Mouse (Mus musculus) spleen, postnatal 10 days (tissue): ENCODE measurements around the gene Smc3.
"Not testable (repeated sequence)": the region's sequence is repeated elsewhere in the genome, so short reads cannot be mapped to it uniquely, and the experiment has no call there.

ENCODE experiments used
- DNase-seq, 2 experiments: peaks; one replicate each; pipeline ENCODE4 v3.0.0; 2021 to 2022; ENCODE audit warnings: low spot score in 2 of 2

Smc3 gene

DNA sequence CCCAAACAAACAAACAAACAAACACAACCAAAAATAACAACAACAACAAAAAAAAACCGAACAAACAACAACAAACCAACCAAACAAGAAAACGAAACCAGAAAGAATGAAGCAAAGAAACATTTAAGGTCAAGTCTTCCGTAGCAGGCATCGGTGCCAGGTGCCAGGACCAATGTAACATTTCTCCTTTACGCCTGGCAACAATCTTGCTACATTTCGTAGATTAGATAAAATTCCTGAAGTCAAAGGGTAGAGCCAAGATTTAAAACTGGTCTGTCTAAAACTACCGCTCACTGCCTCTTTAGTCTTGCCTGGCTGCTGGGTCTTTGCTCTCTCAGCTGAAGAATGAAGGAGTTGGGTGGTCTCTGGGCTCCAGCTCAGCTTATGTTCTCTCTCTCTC, 24.1 kb upstream of the Smc3 start:
- DNase-seq = peak in 1 of 2 experiments; percentile 2

DNA sequence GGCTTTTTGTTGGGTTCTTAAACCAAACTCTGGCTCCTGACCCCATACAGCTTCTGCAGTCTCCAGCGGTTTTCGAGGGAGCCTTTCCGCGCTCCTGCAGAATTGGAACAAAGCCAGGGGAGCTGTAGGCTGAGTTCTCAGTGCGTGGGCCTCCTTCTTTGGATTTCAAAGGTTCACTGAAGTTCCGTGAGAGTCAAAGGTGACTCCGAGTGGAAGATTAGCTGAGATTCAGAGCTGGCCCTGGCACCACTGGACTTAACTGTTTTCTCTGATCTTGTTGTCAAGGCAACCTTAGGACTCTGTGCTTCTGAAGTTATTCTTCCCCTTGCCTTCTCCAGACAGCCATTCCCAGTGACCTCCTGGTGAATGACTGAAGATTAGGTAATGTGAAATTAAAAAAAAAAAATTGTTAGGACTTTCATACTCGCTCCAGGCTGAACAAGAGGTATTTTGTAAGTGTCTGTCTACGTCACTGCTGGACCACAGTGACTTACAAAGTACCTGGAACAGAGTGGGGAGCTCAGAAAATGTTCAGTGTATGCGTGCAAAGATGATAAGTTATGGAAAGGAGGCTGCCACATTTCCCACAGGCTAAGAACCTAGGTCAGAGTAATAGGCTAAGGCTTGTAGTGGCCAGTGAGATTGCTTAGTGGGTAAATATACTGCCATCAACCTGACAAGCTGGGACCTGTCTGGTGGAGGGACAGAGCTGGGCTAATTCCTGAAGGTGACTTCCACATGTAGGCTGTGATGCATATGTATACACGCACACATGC, 23.0 kb upstream of the Smc3 start:
- peak in 1 of 2 experiments; percentile 10 for DNase-seq

DNA sequence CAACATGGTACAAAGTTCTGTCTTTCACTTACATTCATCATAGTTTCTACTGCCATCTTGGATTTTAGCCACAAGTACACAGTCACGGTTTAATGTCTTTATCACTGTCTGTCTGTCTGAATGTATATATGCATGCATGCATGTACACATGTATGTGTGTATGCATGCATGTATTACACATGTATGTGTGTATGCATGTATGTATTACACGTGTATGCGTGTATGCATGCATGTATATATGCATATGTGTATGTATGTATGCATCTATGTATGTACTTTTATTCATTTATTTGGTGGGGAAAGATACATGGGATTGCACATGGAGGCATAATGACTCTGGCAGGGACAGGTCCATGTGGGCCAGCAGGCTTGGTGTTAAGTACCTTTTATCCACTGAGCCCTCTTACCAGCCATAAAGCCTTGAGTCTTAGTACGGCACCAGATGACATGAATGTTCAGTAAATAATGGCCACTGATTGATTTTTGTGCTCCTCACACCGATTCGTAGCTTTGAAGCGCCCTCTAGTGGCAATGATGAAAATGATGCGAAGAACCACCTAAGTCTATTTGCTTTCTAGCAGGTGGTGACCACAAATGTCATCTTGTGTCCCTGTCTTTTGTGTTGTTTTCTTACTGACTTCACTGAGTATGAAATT, 21.5 kb upstream of the Smc3 start:
- DNase-seq = peak; percentile 33 to 71

DNA sequence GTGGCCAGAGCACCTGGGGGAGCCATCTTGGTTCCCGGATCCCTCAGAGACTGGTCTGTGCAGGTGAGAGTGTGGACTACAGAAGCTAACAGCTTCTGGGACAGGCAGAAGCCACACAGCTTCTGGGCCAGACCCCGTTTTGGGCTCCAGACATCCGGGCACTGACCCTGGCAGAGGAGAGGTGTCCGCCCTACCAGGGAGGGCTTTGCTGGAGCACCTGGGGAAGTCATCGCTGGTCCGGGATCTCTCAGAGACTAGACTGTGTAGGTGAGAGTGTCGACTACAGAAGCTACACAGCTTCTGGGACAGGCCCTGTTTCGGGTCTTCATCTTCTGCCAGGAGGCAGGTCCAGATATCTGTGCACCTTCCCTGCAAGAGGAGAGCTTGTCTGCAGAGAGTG, 19.9 kb upstream of the Smc3 start:
- DNase-seq = peak in 1 of 2 experiments; percentile 11

DNA sequence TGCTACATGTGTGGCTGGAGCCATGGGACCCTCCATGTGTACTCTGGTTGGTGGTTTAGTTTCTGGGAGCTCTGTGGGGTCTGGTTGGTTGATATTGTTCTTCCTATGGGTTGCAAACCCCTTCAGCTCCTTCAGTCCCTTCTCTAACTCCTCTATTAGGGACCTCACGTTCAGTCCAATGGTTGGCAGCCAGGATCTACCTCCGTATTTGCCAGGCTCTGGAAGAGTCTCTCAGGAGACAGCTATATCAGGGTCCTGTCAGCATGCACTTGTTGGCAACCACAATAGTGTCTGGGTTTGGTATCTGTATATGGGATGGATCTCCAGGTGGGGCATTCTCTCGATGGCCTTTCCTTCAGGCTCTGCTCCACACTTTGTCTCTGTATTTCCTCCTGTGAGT, 12.5 kb upstream of the Smc3 start:
- peak in 1 of 2 experiments; percentile 1 for DNase-seq

DNA sequence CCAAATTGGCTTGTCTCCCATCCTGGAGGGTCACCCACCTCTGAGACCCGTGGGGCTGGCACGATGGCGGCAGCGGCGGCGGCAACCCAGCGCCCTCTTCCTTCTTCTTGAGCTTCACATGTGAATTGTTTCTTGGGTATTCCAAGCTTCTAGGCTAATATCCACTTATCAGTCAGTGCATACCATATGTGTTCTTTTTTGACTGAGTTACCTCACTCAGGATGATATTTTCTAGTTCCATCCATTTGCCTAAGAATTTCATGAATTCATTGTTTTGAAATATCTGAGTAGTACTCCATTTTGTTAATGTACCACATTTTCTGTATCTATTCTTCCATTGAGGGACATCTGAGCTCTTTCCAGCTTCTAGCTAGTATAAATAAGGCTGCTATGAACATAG, 11.2 kb upstream of the Smc3 start, which contains the start of gene Nutf2-ps1:
TSS of gene Nutf2-ps1 (minus strand) at position 101 of the 400 bp plus-strand sequence.
- DNase-seq = not testable (repeated sequence)

DNA sequence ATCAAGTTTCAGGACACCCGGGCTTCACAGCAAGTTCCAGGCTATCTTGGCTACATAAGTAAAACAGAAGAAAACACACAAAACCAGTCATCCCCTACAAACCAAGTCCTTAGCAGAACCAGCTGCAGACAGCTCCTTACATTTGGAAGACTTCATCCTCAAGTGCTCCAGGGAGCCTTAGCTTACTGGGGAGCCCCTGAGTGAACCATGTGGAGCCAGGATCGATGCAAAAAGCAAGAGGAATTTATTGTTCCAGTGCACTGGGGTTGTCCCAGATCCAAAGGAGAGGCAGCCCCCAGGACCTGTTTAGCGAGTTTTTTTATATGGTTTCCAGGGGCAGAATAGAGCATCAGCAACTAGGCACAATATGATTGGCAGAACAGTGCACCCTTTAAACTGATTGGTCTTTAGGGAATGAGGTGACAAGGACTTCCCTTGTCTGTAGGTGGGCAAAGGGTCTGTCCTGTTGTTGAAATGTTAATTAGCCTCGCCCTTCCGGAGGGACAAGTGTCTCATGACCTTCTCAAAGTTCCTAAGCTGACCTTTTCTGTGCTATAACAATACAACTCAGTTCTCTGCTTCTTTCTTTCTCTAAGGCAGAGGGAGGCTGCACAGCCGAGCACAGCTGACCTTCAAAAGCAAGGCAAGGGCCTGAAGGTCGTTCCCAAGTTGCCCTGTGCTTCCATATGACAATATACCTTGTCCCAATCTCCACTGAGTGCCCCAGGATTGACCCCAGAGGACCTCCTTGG, 3.3 kb upstream of the Smc3 start:
- no peak for DNase-seq

DNA sequence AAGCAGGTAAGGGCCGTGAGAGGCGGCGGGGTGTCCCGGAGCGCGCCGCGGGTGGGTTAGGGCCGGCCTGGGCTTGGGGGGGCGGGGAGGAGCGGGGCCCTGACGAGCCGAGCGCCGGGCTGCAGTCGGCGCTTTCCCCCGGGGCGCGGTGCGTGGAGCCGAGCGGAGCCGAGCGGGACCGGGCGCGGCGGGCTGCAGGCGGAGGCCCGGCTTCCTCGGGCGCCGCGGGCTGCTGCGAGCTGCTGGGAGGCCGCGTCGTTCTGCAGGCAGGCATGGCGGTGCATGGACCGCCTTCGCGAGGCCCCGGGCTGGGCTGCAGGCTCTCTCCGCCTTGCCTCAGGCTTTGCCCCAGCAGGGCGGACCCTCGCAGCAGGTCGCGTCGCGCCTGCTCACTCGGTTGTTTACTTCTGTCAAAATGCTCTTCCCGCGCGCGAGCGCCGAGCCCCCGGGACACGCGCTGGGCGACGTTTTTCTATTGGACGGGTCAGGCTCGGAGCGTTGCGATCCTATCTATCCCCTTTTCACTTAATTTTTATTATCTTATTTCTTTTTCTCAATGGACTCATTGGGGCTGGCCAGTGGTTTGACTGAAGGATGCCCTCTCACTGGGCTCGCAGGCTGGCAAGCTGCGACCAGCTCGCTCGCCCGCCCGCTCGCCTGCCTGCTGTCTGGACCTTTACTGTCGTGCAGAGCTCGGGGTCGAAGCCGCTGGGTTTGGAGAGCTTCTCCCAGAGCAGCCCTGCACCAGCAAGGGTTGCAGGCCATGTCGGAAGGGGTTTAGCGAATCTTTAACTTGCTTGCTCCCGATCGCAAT, 558 bp downstream of the Smc3 start:
- peak; percentile 77 for DNase-seq

DNA sequence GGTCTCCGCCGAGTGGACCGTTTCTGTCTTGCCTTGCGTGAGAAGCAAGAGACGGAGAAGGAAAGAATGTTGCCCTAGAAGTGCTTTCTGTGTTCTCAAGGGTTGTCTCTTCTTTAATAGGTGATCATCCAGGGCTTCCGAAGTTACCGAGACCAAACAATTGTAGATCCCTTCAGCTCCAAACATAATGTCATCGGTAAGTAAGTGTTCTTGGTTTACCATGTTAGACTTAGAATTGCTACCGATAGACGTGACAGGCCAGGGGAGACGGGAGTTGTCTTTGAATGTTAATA, 1.1 kb downstream of the Smc3 start:
- DNase-seq = no peak

DNA sequence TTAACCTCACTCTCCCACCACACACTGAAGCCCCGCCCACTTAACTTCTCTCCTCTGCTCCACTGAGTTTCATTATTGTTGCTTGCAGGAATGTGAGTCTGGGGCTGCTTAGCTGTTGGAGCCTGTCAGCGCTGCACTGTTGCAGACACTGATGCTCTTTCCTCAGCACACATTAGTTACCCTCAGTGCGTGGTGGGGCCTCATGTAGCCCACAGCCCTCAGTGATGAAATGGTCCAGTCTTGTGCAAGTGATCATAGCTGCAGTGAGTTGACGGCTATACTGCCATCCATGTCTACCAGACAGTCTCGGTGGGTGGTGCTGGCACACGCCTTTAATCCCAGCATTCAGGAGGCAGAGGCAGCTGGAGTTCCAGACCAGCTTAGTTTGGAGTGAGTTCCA, 8.7 kb downstream of the Smc3 start:
- DNase-seq = no peak

DNA sequence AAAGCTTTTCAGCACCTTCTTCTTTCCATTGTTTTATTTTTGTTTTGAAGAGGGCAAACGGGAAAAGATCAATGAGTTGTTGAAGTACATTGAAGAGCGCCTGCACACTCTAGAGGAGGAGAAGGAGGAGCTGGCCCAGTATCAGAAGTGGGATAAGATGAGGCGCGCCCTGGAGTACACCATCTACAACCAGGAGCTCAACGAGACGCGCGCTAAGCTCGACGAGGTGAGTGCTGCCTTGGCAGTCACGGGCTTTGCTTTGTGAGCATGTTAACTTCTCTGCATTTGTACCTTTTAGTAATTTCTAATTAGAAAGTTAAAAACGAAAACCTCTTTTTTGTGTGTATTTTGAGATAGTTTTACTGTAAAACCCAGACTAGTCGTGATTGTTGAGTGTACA, 21.5 kb downstream of the Smc3 start:
- DNase-seq = no peak

DNA sequence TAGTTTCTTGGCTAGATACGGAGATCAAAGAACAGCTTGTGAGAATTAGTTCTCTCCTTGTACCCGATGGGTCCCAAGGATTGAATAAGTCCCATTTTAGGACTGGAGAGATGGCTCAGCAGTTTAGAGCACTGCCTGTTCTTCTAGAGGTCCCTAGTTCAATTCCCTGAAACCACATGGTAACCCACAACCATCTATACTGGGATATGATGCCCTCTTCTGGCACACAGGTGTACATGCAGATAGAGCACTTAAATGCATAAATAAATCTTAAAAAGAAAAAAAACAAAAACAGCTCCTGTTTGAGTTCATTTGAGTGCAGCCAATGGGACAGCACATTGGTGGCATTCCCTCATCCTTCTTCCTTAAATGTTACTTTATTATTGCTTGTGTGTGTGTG, 37.8 kb downstream of the Smc3 start:
- no peak for DNase-seq

DNA sequence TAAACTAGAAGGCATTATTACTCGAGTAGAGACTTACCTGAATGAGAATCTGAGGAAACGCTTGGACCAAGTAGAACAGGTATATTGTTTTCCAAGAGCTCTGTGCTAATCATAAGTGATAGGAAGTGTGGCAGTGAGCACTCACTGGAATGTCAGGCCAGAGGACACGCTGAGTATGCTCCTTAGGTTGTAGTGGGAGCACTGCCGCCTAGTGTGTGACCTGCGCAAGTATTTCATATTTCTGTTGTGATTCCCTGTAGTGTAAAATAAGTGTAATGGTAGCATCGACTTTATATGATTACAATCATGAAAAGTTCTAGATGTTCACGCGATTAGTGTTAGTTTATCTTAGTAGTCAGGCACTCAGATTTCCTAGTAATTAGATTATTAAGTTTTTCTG, 38.5 kb downstream of the Smc3 start:
- no peak for DNase-seq

DNA sequence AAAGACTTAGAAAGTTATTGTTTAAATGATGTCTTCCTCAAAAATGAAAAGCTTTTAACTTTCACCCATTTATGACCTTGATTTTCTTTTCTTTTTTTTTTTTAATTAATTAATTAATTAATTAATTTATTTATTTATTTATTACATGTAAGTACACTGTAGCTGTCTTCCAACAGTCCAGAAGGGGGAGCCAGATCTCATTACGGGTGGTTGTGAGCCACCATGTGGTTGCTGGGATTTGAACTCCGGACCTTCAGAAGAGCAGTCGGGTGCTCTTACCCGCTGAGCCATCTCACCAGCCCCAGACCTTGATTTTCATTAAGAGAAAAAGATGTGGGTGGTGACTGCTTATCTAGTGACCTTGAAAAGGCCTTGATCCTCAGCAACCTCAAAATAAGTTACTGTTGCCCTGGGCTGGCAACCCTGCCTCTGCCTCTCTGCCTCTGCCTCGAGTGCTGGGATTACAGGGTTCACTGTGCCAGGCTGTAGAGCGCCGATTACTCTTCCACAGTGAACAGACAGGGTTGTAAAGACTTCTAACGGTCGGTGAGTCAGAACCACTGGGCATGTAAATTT, 43.9 kb downstream of the Smc3 start:
- no peak for DNase-seq

DNA sequence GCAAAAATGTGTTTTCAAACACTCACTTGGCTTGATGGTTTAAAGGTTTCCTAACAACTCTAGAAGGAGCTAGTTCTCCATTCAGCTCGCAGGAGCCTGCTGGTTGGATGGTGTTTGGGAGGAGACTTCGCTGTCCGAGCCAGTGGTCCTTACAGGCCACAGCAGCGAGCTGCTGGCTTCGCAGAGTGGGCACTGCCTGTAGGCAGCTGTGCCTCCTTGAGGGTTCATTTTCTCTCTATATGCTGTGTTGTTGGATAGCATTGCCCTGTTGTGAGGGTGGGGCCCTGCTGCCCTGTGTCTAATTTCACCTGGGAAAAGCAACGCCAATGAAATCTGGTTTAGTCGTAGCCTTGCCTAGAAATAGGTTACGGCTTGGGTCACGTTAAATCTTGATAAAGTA, 47.1 kb downstream of the Smc3 start:
- no peak for DNase-seq

DNA sequence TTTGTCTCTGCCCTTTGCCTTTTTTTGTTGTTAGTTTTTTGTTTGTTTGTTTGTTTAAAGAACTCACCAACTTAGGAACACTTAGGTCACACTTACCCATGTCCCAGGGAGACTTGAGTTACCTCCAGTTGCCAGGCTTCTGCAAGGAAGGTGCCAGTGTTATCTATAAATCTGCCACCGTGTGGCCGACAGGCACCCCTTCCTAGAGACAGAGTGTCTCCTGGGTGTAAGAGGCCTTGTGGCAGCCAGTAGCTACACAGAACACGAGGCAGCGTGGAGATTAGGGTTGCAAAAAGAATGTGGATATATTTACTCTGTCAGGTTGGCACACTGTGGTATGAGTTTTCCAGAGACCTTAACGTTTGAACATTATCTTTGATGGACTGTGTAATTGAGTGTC, 47.9 kb downstream of the Smc3 start:
- DNase-seq = no peak

DNA sequence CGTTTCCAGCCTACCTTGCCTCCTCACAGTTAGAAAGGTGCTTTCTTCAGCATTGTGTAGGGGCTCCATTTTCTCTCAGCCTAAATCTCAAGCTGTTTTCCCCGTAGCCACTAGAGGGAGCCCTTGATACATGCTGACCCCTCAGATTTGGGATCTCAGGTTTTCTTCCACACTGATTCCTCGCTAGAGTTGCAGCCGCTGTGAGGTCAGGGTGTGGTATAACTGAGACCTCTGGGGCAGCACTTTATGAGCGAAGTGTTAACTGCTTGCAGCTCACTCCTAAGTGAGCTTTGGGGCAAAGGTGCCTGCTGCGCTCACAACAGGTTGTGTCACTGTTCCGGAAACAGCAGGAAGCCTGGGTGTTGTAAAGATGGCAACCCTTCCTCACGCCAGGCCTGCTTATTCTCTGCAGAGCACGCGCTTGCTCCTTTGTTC, 48.6 kb downstream of the Smc3 start:
- DNase-seq = peak; percentile 46 to 71

DNA sequence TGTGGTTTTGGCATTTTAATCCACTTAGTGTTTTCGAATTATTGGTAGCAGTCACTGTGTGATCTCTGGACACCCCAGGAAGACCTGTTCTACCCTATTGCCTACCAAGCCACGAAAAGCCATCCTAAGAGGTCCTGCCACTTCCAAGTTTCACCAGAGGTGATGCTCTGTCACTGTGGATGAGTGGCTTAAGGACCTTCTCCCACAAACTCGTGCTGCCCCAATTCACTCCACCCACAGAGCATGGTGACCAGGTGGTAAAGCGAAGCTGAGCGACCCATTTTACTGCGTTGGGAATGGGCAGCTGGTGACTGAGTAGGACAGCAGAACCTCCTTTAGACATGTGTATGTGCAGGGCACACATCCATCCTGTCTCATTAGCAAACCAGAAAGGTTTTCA, 49.2 kb downstream of the Smc3 start:
- no peak for DNase-seq

DNA sequence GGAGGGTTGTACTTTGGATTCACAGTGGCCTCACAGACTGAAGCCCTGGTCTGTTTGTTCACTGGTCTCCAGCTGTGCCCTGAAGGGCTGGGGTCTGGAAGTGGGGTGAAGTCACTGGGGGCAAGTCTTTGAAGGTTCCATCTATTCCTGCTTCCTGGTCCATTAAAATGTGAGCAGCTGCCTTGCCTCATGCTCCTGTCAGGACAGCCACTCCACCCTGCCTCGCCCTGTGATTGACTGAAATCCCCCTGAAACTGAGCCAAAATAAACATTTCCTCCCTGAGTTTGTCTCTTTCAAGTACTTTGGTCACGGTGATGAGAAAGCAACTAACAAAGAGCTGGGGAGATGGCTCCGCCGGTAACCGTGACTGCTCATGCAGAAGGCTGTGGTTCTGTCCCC, 49.6 kb downstream of the Smc3 start:
- no peak for DNase-seq

DNA sequence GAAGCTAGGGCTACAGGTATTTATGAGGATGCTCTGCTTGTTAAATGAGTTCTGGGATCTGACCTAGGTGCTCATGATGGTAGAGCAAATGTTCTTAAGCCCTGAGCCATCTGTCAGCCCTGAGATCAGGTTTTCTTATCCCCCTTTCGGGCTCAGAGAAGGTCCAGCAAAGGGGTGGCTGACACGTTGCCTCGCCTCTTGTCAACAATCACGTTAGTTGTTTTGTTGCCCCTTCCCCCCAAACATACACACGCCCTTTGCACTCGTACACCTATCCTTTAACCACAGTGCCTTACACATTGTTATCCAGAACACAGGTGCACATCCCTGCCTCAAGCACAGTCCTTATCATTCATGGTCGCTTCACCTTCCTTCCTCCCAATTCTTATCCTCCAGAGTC, 50.7 kb downstream of the Smc3 start:
- DNase-seq = no peak

DNA sequence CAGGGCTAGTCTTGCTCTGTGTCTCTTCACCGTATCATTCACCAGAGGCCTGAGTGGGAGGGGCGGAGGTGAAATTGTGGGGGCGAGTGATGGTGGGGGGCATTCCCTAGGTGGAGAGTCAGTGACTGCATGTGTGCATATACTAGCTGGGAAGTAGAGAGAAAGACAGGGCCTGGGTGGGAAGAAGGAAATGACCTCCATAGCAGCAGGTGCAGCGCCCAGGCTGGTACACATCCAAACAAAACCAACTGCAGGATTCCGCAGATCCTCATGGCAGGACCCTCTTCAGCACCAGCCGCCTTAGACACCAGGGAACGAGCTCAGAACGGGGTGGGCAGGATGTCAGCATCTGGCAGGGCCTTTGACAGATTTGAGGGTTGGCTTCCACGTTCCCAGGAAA, 52.1 kb downstream of the Smc3 start:
- DNase-seq = no peak
